Mouse (Mus musculus) hindbrain, embryonic 16.5 days (tissue): Measurements from ENCODE around the gene Epb41l2. TPM values are rescaled to one million over a fixed set of nuclear protein-coding genes. Genes with fewer than 3 reads are reported as not detected.

Experiments used
- ATAC-seq: fragments of 200-750 bp; cut with Nextera tagmentation; 2 replicates; pipeline ENCODE4 v1.8.0; 2017; ENCODE audit warnings: moderate TSS enrichment, moderate library complexity
- H3K27ac ChIP-seq: fragments of 300-500 bp; sonication (generic); 2 replicates; pipeline ENCODE4 v1.5.1; 2014; ENCODE audit warnings: low read depth, mild to moderate bottlenecking, control low read depth, low read length, moderate library complexity
- H3K27me3 ChIP-seq: fragments of 300-500 bp; sonication (generic); replicated peaks from 2 replicates; pipeline ENCODE4 v1.6.1; 2014; ENCODE audit warnings: low read length; ENCODE audit not compliant: control insufficient read depth, insufficient read depth
- H3K36me3 ChIP-seq: fragments of 300-500 bp; sonication (generic); 2 replicates; pipeline ENCODE4 v1.6.1; 2014; ENCODE audit warnings: mild to moderate bottlenecking, low read length, moderate library complexity, mixed read lengths; ENCODE audit not compliant: control insufficient read depth, insufficient read depth
- H3K4me1 ChIP-seq: fragments of 300-500 bp; sonication (generic); 2 replicates; pipeline ENCODE4 v1.6.1; 2014; ENCODE audit warnings: low read depth, low read length; ENCODE audit not compliant: control insufficient read depth, insufficient read depth
- H3K4me2 ChIP-seq: fragments of 300-500 bp; sonication (generic); 2 replicates; pipeline ENCODE4 v1.6.1; 2014; ENCODE audit warnings: mild to moderate bottlenecking, low read length, control low read depth, moderate library complexity
- H3K4me3 ChIP-seq: fragments of 300-500 bp; sonication (generic); 2 replicates; pipeline ENCODE4 v1.5.1; 2014; ENCODE audit warnings: mild to moderate bottlenecking, low read length, control low read depth, moderate library complexity
- H3K9ac ChIP-seq: fragments of 300-500 bp; sonication (generic); 2 replicates; pipeline ENCODE4 v1.6.1; 2014; ENCODE audit warnings: low read depth, mild to moderate bottlenecking, control low read depth, low read length, moderate library complexity
- H3K9me3 ChIP-seq: fragments of 300-500 bp; sonication (generic); 2 replicates; pipeline ENCODE4 v1.6.1; 2014; ENCODE audit warnings: mild to moderate bottlenecking, low read length, moderate library complexity; ENCODE audit not compliant: control insufficient read depth
- WGBS: fragments of 180-500 bp; shearing (Covaris S2); extraction: QIAGEN DNeasy Blood & Tissue Kit; methylation state at CpG from one replicate; pipeline ENCODE4 v1.1.7; 2014; 5-methylcytosine and 5-hydroxymethylcytosine counted together
- polyA plus RNA-seq: library from polyadenylated mRNA; unstranded; fragments of >200 nt; fragmentation: Nextera tagmentation; extraction: Ambion mirVana; gene quantifications from 2 replicates; pipeline ENCODE4 v1.2.1, GENCODE M21; 2015

Gene Epb41l2
- polyA plus RNA-seq, 1 experiment from 2014 or later = 30.0 TPM

GRCm38 (mm10) chr10:25325690-25326089 is 33.9 kb upstream of the Epb41l2 start:
- Histone ChIP-seq H3K36me3 (no peaks in the 10 kb centered on the region), H3K4me2 (no peak overlapping the region), H3K9ac (no peak overlapping the region), H3K9me3 (no peaks in the 10 kb centered on the region), H3K27ac (no peak overlapping the region), H3K4me1 (no peaks in the 10 kb centered on the region), H3K4me3 (no peak overlapping the region), H3K27me3 (no peaks in the 10 kb centered on the region)
- no peak for ATAC-seq
- 40% methylated on average over 4 of the region's 4 CpGs for WGBS

- Histone ChIP-seq H3K9me3 (no peaks in the 10 kb centered on the region), H3K9ac (no peak overlapping the region), H3K4me3 (no peak overlapping the region), H3K27me3 (no peaks in the 10 kb centered on the region), H3K36me3 (no peaks in the 10 kb centered on the region), H3K4me2 (no peak overlapping the region), H3K4me1 (no peaks in the 10 kb centered on the region), H3K27ac (no peak overlapping the region)
- WGBS = 82% methylated on average over 6 of the region's 6 CpGs
- no peak for ATAC-seq
These were observed 32.1 kb upstream of the Epb41l2 start for GRCm38 (mm10) chr10:25327511-25327910.

- Histone ChIP-seq H3K9ac (no peak overlapping the region), H3K36me3 (no peaks in the 10 kb centered on the region)
- WGBS = 90% methylated on average over 7 of the region's 7 CpGs
These were observed 29.5 kb upstream of the Epb41l2 start for GRCm38 (mm10) chr10:25330094-25330493.

GRCm38 (mm10) chr10:25331321-25332049 is 28.1 kb upstream of the Epb41l2 start:
- no peaks in the 10 kb centered on the region for H3K9me3 ChIP-seq
- no peak overlapping the region for H3K4me3 ChIP-seq
- no peaks in the 10 kb centered on the region for H3K27me3 ChIP-seq
- no peak overlapping the region for H3K9ac ChIP-seq
- H3K27ac ChIP-seq = no peak overlapping the region
- H3K36me3 ChIP-seq = no peaks in the 10 kb centered on the region
- H3K4me2 ChIP-seq = no peak overlapping the region
- WGBS = 47% methylated on average over 9 of the region's 9 CpGs
- ATAC-seq = 0 out of 2 replicates have a peak, but pooled peaks have one; percentile 24
- no peaks in the 10 kb centered on the region for H3K4me1 ChIP-seq

More at GRCm38 (mm10) chr10:25330094-25330493, 29.5 kb upstream of the Epb41l2 start:
- Histone ChIP-seq H3K27ac (no peak overlapping the region), H3K9me3 (no peaks in the 10 kb centered on the region), H3K4me1 (no peaks in the 10 kb centered on the region), H3K27me3 (no peaks in the 10 kb centered on the region), H3K4me2 (no peak overlapping the region), H3K4me3 (no peak overlapping the region)
- ATAC-seq = no peak

GRCm38 (mm10) chr10:25333390-25334079 is 26.1 kb upstream of the Epb41l2 start:
- no peak overlapping the region for H3K27ac ChIP-seq
- no peak for ATAC-seq
- no peak overlapping the region for H3K9ac ChIP-seq
- H3K4me2 ChIP-seq = no peak overlapping the region
- no peaks in the 10 kb centered on the region for H3K36me3 ChIP-seq
- H3K9me3 ChIP-seq = no peaks in the 10 kb centered on the region
- 80% methylated on average over 4 of the region's 4 CpGs for WGBS
- no peak overlapping the region for H3K4me3 ChIP-seq
- H3K27me3 ChIP-seq = no peaks in the 10 kb centered on the region
- no peaks in the 10 kb centered on the region for H3K4me1 ChIP-seq

GRCm38 (mm10) chr10:25340675-25341074 is 18.9 kb upstream of the Epb41l2 start:
- H3K4me2 ChIP-seq = no peak overlapping the region
- H3K27me3 ChIP-seq = no peaks in the 10 kb centered on the region
- H3K4me1 ChIP-seq = no peaks in the 10 kb centered on the region
- WGBS = 97% methylated on average over 5 of the region's 5 CpGs
- H3K36me3 ChIP-seq = no peaks in the 10 kb centered on the region
- H3K9ac ChIP-seq = no peak overlapping the region
- H3K4me3 ChIP-seq = no peak overlapping the region
- no peak for ATAC-seq
- H3K9me3 ChIP-seq = peaks cover 7% of the 10 kb centered on the region
- no peak overlapping the region for H3K27ac ChIP-seq

- ATAC-seq = no peak
- no peak overlapping the region for H3K27ac ChIP-seq
- H3K36me3 ChIP-seq = no peaks in the 10 kb centered on the region
- peaks cover 7% of the 10 kb centered on the region for H3K9me3 ChIP-seq
- no peaks in the 10 kb centered on the region for H3K27me3 ChIP-seq
- H3K4me2 ChIP-seq = no peak overlapping the region
- H3K4me3 ChIP-seq = no peak overlapping the region
- no peak overlapping the region for H3K9ac ChIP-seq
- no peaks in the 10 kb centered on the region for H3K4me1 ChIP-seq
These were observed 16.8 kb upstream of the Epb41l2 start for GRCm38 (mm10) chr10:25342801-25343200.

- no peak for ATAC-seq
- Histone ChIP-seq H3K4me3 (no peak overlapping the region), H3K9me3 (no peaks in the 10 kb centered on the region), H3K4me1 (no peaks in the 10 kb centered on the region), H3K27ac (no peak overlapping the region), H3K27me3 (no peaks in the 10 kb centered on the region), H3K36me3 (no peaks in the 10 kb centered on the region), H3K9ac (no peak overlapping the region), H3K4me2 (no peak overlapping the region)
- 89% methylated on average over 3 of the region's 3 CpGs for WGBS
These were observed 5.7 kb upstream of the Epb41l2 start for GRCm38 (mm10) chr10:25353941-25354340.

- Histone ChIP-seq H3K9me3 (no peaks in the 10 kb centered on the region), H3K36me3 (no peaks in the 10 kb centered on the region), H3K27me3 (no peaks in the 10 kb centered on the region), H3K4me2 (no peak overlapping the region), H3K9ac (no peak overlapping the region), H3K27ac (no peak overlapping the region), H3K4me3 (no peak overlapping the region), H3K4me1 (no peaks in the 10 kb centered on the region)
- WGBS = 84% methylated on average over 7 of the region's 7 CpGs
- ATAC-seq = no peak
These were observed 5.2 kb upstream of the Epb41l2 start for GRCm38 (mm10) chr10:25354390-25354789.
